Mouse (Mus musculus) ES-Bruce4 (cell line): ENCODE measurements at regions not wholly inside any gene's neighbourhood (a gene's known extent, or its start where the extent isn't known, plus 50 kb on each side); places are given as distances from the start of the nearest gene placed in this dataset.

ENCODE experiments used
- CTCF ChIP-seq: IDR thresholded peaks from one replicate; pipeline ENCODE4 v1.8.1; 2011; ENCODE audit warnings: low read depth, low read length
- POLR2A ChIP-seq: IDR thresholded peaks from one replicate; pipeline ENCODE4 v1.8.1; 2011; ENCODE audit warnings: low read length; ENCODE audit not compliant: insufficient read depth

DNA sequence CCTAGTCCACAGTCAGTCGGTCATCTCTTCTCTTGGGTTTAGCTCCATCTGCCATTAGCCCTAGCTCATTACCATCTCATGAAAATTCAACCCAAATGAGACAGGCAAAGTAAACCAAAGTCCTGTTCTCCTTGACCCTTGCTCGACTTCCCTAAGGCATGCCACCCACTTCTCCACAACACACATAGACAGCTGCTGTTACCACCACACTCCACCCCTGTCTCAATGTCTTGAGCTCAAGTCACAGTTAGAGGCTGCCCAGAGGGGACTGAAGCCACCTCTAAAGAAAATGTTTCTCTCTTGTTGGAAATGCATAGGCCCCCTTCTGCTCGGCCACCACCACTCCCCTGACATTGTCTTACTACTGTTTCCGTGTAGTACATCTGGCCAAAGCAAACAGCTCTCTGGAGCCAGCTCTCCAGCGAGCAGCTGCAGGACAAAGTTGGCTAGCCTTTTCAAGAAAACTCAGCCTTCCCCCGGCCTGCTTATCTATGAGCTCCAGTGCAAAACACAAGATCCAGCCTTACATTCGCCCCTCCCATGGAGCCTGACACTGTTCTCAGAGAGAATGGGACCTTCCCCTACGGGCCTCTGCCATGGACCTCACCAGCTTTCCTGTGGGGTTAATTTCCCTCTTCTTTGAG, 62.4 kb downstream of the Sox9 start:
- no peak for TF ChIP-seq POLR2A
- no peak for TF ChIP-seq CTCF
